Mouse (Mus musculus) MEL-GATA-1-ER (cell line): ENCODE measurements at regions not wholly inside any gene's neighbourhood (a gene's known extent, or its start where the extent isn't known, plus 50 kb on each side); places are given as distances from the start of the nearest gene placed in this dataset.

ENCODE experiments used
- DNase-seq: peaks from one replicate; pipeline ENCODE4 v3.0.0-alpha.2; 2012; ENCODE audit warnings: low read depth; ENCODE audit errors: extremely low read depth

GRCm38 (mm10) chr8:26872815-26873214 is 104.3 kb upstream of the Zfp703 start:
- DNase-seq = no peak

GRCm38 (mm10) chr8:26880177-26880576 is 96.9 kb upstream of the Zfp703 start:
- no peak for DNase-seq

GRCm38 (mm10) chr8:26881268-26882120 is 95.6 kb upstream of the Zfp703 start:
- no peak for DNase-seq

- DNase-seq = no peak
Observed at GRCm38 (mm10) chr8:26882616-26883015, 94.5 kb upstream of the Zfp703 start.

GRCm38 (mm10) chr8:26883285-26883684 is 93.8 kb upstream of the Zfp703 start:
- DNase-seq = no peak

GRCm38 (mm10) chr8:26883770-26884169 is 93.4 kb upstream of the Zfp703 start:
- no peak for DNase-seq

GRCm38 (mm10) chr8:26884350-26884749 is 92.8 kb upstream of the Zfp703 start:
- no peak for DNase-seq

GRCm38 (mm10) chr8:26885365-26885764 is 91.8 kb upstream of the Zfp703 start:
- DNase-seq = no peak

GRCm38 (mm10) chr8:26886783-26887486 is 90.2 kb upstream of the Zfp703 start:
- DNase-seq = no peak

- DNase-seq = no peak
Observed at GRCm38 (mm10) chr8:26887551-26887950, 89.6 kb upstream of the Zfp703 start.

- no peak for DNase-seq
Observed at GRCm38 (mm10) chr8:26888050-26888449, 89.1 kb upstream of the Zfp703 start.

GRCm38 (mm10) chr8:26891881-26892280 is 85.2 kb upstream of the Zfp703 start:
- DNase-seq = no peak

GRCm38 (mm10) chr8:26892380-26892779 is 84.7 kb upstream of the Zfp703 start:
- DNase-seq = no peak

- DNase-seq = no peak
Observed at GRCm38 (mm10) chr8:26895867-26896266, 81.3 kb upstream of the Zfp703 start.

GRCm38 (mm10) chr8:26903289-26903688 is 73.8 kb upstream of the Zfp703 start:
- DNase-seq = no peak

GRCm38 (mm10) chr8:26906257-26906656 is 70.9 kb upstream of the Zfp703 start:
- DNase-seq = no peak

- no peak for DNase-seq
Observed at GRCm38 (mm10) chr8:26907347-26908170, 69.6 kb upstream of the Zfp703 start.

- no peak for DNase-seq
Observed at GRCm38 (mm10) chr8:26910186-26910585, 66.9 kb upstream of the Zfp703 start.

GRCm38 (mm10) chr8:26913562-26914529 is 63.3 kb upstream of the Zfp703 start:
- DNase-seq = no peak

- no peak for DNase-seq
Observed at GRCm38 (mm10) chr8:26915731-26916130, 61.4 kb upstream of the Zfp703 start.
